Mouse (Mus musculus) bone marrow, adult 2 months (tissue): ENCODE results near the gene Invs. TPM values are rescaled to one million over a fixed set of nuclear protein-coding genes. Genes with fewer than 3 reads are reported as not detected.

Source experiments
- H3K27ac ChIP-seq: fragments of 200-500 bp; 2 replicates; pipeline ENCODE4 v1.5.1; 2012; ENCODE audit warnings: low read depth, mild to moderate bottlenecking, control low read depth, inconsistent platforms, low read length; ENCODE audit not compliant: control insufficient read depth, poor library complexity, insufficient read depth
- H3K4me1 ChIP-seq: fragments of 200-500 bp; 2 replicates; pipeline ENCODE4 v1.6.1; 2011; ENCODE audit warnings: low read length; ENCODE audit not compliant: control insufficient read depth, insufficient read depth
- H3K4me3 ChIP-seq: fragments of 200-500 bp; replicated peaks from 2 replicates; pipeline ENCODE3; 2011; ENCODE audit warnings: mild to moderate bottlenecking, low read depth, low read length, control low read depth; ENCODE audit not compliant: control insufficient read depth
- CTCF ChIP-seq: fragments of 200-500 bp; IDR thresholded peaks from 2 replicates; pipeline ENCODE4 v1.5.1; 2011; ENCODE audit warnings: low read length, control low read depth; ENCODE audit not compliant: control insufficient read depth, insufficient read depth
- POLR2A ChIP-seq: fragments of 200-500 bp; IDR thresholded peaks from 2 replicates; pipeline ENCODE4 v1.6.1; 2011; ENCODE audit warnings: low read depth, mild to moderate bottlenecking, control low read depth, low read length, borderline replicate concordance; ENCODE audit not compliant: control insufficient read depth
- WGBS: fragments of 180-500 bp; shearing (Covaris S2); methylation state at CpG from one replicate; pipeline ENCODE4 v1.1.7; 2018; 5-methylcytosine and 5-hydroxymethylcytosine counted together
- polyA plus RNA-seq: library from polyadenylated mRNA; stranded (reverse); fragments of >200 nt; gene quantifications from 2 replicates; pipeline ENCODE4 v1.2.4, GENCODE M21; 2011; ENCODE audit warnings: low replicate concordance; ENCODE audit not compliant: missing spikeins, insufficient read depth, insufficient read length

Invs gene
- polyA plus RNA-seq, 1 experiment: 2.7 TPM

DNA sequence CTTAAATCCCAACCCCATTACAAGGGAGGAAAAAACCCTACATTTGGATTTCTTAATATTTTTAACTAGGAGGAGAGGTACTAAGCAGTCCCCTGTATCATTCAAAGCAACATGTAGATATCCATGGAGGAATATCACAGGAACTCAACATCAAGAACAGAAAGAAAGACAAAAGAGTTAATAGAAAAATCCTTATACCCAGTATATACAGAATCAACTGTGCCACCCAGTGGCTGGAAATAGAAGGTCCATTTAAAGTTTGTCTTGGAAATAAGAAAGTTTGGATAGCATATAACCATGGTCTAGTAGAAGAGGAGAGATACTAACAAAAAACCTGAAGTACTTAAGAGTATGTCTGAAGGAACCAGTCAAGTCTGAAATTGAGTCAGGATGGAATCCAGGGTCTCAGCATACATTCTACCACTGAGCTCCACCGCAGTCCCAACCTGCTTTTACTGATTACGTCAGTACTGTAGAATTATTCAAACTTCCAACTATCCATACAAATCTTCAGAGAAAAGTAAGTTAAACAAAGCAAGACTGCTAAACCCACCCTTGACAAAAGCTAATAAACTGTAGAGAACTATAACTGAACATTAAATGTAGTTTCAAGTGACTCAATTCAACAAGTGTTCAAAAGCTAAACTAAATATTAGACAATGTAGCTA is 174.7 kb downstream of the Invs start:
- Histone ChIP-seq H3K4me3 (no peak overlapping the region), H3K4me1 (no peaks in the 10 kb centered on the region), H3K27ac (no peak overlapping the region)
- TF ChIP-seq CTCF (no peak), POLR2A (no peak)
- 92% methylated on average over 2 of the region's 2 CpGs for whole genome bisulfite sequencing

DNA sequence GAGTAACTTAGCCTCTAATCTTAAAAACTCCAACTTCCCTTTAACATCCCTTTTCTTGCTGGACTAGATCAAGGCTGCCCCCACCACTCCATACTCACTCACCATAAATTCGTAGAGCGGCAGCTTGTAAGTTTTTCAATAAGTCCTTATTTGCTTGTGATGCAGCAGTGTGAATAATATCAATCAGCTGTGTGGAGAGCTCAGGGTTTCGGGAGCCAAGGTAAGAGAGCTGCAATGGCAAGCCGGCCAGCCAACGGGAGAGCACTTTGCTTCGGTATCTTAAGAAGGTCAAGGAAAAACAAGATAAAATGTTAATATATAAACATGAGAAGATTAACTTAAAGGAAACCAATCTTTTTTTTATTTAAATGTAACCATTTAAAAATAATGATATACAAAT is 178.9 kb downstream of the Invs start:
- TF ChIP-seq POLR2A (no peak), CTCF (no peak)
- 90% methylated on average over 6 of the region's 6 CpGs for WGBS
- Histone ChIP-seq H3K4me1 (no peaks in the 10 kb centered on the region), H3K27ac (no peak overlapping the region), H3K4me3 (no peak overlapping the region)

DNA sequence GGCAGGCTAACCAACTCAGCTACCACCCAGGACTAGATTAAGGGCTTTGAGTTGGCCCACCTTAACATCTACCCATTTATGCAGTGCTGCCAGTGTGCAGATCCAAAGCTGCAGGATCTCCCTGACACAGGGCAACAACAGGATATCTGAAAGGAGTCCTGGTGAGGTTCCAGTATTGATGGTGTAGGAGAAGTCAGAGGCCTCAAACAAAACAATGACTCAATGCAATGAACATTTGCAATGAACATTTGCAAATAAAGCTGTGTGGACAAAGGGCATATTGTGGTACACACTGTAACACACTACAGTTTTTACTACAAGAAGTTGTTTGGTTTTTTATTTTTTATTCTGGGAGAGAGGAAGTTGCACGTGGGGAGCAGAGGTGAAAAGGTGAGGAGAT is 181.5 kb downstream of the Invs start:
- Histone ChIP-seq H3K4me1 (no peaks in the 10 kb centered on the region), H3K4me3 (no peak overlapping the region), H3K27ac (no peak overlapping the region)
- TF ChIP-seq POLR2A (no peak), CTCF (no peak)
- 62% methylated on average over 1 of the region's 1 CpGs for WGBS

GRCm38 (mm10) chr4:48470977-48471376 is 191.4 kb downstream of the Invs start:
- 58% methylated on average over 1 of the region's 1 CpGs for WGBS
- H3K27ac ChIP-seq: no peak overlapping the region
- H3K4me3 ChIP-seq: no peak overlapping the region
- H3K4me1 ChIP-seq: no peaks in the 10 kb centered on the region; the same call in 1 of the 2 replicates
- TF ChIP-seq POLR2A (no peak), CTCF (no peak)

DNA sequence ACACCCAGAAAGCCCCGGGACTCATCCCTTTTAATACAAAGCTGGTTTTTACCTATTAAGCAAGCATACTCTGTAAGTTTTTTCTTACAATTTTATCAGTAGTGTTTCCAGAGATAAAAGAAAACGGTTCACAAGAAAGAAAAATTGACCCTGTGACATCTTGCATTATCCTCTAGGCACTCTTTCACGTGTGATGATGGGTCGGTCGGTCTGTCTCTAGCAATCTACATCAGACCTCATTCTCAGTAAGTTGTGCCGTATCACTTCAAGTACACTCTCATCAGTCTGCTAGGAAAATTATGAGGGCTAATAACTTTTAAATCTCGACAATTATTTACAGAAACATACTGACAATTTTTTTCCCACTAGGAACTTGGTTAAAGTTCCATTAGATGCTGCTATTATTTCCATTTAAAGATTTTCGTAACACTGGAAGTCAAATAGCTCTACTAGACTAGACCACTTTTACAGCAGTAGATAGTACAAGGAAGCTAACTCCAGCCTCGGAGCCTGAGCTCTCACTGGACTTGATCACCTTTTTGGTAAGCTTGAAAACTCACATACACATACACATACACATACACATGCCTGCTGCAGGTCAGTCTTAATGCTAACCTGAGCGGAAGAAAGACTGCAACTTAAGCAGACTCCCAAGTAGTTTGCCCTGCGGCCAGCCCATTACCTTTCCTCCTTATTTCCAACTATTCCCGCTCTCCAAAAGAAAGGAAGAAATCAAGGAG is 192.7 kb downstream of the Invs start:
- WGBS: 6% methylated on average over 12 of the region's 12 CpGs
- TF ChIP-seq CTCF (no peak), POLR2A (no peak)
- Histone ChIP-seq H3K4me3 (peak overlapping the region; percentile 86), H3K27ac (no peak overlapping the region), H3K4me1 (no peaks in the 10 kb centered on the region; the same call in 1 of the 2 replicates)

GRCm38 (mm10) chr4:48472792-48473650 is 193.5 kb downstream of the Invs start, which contains the start of gene Tex10:
Gene Tex10 (minus strand): TSS chr4:48473459.
- Histone ChIP-seq H3K27ac (peak within 1 kb of the TSS; percentile 71), H3K4me1 (no peaks in the 10 kb centered on the region; the same call in 1 of the 2 replicates), H3K4me3 (peak within 1 kb of the TSS; percentile 86)
- WGBS: under 1% methylated on average over 89 of the region's 89 CpGs
- no peak for TF ChIP-seq CTCF
- TF ChIP-seq POLR2A: peak; percentile 79; the same call in 1 of the 2 replicates

- TF ChIP-seq POLR2A (no peak), CTCF (no peak)
- H3K27ac ChIP-seq: peak overlapping the region; percentile 71; the same call in 1 of the 2 replicates
- WGBS: 35% methylated on average over 2 of the region's 2 CpGs
Observed at GRCm38 (mm10) chr4:48473651-48474011, 194.1 kb downstream of the Invs start.

GRCm38 (mm10) chr4:48481287-48481686 is 201.7 kb downstream of the Invs start:
- no peak overlapping the region for H3K4me3 ChIP-seq
- H3K4me1 ChIP-seq: peaks cover 2% of the 10 kb centered on the region; the same call in 1 of the 2 replicates
- TF ChIP-seq CTCF (0 out of 2 replicates have a peak, but pooled peaks have one; percentile 21), POLR2A (no peak)
- WGBS: 2% methylated on average over 2 of the region's 2 CpGs
- no peak overlapping the region for H3K27ac ChIP-seq

More at GRCm38 (mm10) chr4:48473651-48474011, 194.1 kb downstream of the Invs start:
- Histone ChIP-seq H3K4me3 (peak overlapping the region; percentile 68), H3K4me1 (no peaks in the 10 kb centered on the region; the same call in 1 of the 2 replicates)
